Mouse (Mus musculus): ENCODE results near the gene Ccdc130.

The Ccdc130 gene

DNA sequence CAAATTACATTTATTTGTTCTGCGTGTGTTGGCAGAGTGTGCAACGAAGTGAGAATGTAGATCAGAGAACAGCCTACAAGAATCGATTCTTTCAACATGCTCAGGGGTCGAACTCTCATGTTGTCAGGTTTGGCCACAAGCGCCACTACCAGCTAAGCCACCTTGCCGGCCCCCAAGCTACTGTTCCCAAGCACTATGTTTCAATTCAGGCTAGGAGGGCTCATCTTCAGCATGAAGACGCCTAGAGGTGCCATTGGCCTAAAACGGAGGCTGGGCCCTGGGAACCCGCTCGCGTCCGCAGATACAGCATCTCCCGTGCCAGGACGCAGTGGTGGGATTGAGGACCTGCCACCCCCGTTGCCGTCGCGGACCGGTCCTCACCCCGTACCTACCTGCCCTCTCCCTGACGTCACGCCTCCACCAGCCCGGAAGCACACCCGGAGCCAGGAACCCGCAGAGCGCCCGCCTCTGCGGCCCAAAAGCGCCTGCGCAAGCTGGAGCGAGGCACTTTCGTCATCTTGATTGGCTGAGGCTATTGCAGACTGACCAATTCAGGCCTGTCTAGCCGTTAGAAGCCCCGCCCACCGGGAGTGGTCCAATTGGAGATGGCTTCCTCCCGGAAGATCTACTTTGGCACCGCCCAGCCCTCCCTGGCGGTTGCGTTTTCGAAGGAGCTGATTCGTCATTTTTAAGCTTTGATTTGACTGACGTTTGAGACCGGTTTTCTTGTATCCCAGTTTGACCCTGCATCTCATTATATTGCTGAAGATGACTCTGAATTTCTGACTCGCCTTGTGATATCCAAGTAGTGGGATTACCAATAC lies at the start of gene Ccdc130:
TSS of gene Ccdc130 (minus strand) at position 431 of the 824 bp plus-strand sequence.
- peak; percentile 100 for DNase-seq

DNA sequence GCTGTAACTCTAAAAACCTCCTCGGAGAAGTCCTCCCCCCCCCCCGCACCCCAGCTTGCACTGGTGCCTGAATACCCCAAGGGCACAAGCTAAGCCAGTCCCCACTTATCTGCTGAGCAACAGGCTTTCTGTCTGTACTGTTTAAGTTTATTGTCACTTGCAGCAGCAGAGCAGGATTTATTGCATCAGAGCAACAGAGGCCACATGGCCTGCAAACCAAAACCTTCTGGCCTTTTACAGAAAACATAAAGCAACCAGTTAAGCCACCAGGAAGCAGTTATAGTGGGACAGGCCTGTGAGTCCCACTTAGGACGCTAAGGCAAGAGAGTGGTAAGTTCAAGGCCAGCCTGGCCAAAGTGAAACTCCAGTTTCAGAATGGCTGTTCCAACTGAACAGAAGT lies 38.2 kb upstream of the Ccdc130 start:
- no peak for DNase-seq

DNA sequence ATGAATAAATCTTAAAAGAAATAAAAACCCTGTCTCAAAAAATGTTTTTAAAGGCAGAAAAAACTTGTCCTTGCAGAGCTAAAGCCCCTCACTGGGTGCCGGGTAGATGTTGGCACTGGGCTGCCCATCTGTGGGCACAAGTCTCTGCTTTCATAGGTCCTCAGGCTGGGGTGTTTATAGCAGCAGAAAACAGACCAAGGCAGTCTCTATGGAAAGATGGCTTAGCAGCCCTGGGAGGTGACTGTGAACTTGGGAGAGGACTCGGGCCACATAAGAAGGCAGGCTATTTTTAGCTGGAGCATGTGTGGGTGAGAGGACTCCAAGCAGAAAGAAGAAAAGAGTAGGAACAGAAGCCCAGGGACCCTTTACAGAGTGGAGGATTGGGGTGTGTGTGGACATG lies 33.8 kb upstream of the Ccdc130 start:
- DNase-seq: no peak

DNA sequence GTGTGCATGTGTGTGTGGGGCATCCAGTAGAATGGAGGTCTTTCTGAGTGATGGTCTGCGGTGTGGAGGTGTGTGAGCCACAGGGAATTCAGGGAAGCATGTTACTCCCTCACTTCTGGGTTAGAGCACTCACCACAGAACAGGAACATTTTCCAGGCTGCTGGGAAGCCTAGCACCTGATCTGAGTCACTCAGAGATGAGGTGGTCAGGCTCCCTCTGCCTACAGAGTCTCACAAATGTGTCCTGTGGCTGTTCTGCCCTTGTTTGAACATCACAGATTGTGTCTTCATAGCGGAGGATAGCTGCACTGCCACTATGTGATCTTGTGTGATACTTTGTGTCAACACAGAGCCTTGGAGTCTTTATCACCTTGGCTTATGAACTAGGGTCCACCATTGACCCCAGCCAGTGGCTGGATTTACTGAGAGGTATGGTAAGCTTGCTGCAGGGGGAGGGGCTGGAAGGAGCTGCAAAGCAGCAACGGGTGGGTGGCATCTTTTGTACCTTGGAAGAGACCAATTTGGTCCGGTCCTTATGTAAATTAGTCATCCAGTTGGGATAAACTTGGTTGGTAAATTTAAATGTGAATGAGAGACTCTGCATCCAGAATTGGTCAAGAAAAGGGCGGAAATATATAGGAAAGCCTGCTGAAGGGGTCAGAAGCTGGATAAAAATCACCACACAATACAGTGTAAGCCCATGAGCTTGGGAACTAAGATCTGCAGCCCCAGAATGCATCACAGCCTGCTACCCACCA lies 27.0 kb upstream of the Ccdc130 start:
- no peak for DNase-seq

DNA sequence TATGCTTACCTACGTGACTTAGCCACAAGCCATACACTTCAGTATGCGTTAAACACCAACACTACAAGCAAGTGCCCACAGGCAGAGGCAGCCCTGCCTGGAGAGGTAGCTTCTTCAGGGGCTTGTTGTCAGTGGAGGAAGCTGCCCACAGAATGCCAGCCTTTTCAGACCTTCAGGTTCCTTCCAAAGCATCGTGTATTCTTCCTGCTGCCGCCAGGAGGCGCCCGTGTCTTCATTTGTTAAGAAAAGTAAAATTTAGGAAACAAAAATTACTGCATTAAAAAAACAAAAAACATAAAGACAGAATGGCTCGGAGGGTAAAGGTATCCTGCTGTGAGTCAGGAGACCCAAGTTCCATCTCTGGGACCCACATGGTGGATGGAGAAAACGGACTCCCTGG lies 21.5 kb upstream of the Ccdc130 start:
- DNase-seq: peak; percentile 84 to 87

DNA sequence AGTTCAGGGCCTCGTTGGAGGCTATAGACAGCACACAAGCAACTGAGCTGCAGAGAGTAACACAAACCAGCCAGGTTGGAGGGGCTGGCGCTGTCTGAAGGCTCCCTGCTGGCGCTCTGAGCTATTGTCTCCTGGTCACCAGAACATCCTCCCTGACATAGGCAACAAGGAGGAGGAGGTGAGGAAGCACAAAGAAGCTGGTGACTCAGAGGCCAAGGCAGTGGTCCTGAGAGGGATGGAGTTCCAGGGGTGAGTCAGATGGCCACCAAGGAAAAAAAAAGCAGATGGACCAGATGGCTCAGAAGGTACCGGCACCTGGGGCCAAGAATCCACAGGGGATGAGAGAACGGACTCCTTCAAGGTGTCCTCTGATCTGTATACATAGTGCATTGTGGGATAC lies 20.9 kb upstream of the Ccdc130 start:
- DNase-seq: peak; percentile 73 to 82

DNA sequence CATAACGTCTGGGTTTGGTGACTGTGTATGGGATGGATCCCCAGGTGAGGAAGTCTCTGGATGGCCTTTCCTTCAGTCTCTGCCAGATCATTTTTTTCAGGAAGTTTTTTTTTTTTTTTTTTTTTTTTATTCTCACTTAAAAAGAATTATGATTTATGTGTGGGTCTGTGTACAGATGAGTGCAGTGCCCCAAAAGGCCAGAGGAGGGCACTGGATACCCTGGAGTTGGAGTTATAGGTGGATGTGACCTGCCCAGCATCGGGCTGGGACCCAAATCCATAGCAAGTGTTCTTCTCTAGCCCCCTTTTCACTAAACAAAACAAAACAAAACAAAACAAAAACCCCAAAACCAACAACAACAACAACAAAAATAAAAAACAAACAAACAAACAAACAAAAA lies 18.7 kb upstream of the Ccdc130 start:
- DNase-seq: peak; percentile 57 to 73

DNA sequence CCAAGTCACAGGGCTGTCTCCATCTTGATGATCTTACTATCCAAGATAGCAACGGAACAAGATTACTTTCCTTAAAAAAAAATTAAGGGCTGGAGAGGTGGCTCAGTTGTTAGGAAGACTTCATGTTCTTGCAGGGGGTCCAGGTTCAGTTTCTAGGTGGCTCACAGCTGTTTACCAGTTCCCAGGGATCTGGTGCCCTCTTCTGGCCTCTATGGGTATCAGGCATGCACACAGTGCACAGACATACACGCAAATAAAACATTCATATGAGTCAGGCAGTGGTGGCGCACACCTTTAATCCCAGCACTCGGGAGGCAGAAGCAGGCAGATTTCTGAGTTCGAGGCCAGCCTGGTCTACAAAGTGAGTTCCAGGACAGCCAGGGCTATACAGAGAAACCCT lies 15.5 kb upstream of the Ccdc130 start:
- DNase-seq: peak; percentile 32 to 54

DNA sequence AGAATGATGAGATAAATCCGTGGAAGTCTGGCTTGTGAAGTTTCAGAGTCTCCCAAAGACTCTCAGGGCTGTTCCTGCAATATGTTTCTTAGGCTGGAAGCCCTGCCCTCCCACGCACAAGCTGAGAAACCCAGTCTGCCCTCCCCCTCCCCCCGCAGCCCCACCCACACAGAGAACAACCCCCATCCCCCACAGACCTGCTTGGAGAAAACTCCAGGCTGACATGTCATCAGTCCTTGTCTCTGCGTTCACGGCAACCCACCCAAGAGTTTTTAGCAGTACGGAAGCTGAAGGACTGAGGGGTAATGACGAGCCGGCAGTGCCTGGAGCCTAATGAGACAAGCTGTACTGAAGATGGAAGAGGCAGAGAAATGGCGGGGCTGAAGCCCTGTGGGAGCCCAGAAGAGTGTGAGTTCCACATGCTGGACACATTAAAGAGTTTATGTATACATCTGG lies 14.5 kb upstream of the Ccdc130 start:
- peak; percentile 13 to 36 for DNase-seq

DNA sequence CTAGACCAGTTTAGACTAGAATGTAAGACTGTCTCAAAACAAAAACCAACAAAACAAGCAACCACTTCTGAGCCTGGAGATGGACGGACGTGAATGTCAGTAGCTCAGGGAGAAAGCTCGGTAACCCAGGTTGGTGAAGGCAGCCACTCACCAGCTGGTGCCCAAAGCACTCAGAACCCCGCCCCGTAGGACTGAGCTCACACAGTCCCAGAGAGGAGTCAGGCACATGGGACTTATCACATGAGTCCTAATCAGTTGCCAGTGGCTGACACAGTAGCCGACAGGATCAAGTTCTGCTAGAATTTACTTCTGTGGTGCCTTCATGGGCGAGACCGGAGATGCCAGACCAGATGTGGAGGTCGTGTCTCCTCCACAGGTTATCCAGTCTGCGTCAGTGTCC lies 10.6 kb upstream of the Ccdc130 start:
- peak in 1 of 2 experiments; percentile 0 for DNase-seq

DNA sequence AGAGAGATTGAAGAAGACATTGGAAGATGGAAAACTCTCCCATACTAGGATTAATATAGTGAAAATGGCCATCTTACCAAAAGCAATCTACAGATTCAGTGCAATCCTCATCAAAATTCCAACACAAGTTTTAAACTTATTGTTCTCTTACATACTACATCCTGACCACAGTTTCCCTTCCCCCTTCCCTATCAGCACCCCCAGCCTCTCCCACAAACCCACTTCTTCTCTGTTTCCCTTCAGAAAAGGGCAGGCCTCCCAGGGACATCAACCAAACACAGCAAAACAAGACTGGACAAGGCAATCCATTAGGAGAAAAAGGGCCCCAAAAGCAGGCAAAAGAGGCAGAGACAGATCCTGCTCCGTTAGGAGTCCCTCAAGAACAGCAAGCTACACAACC lies 6.3 kb upstream of the Ccdc130 start:
- no peak for DNase-seq

DNA sequence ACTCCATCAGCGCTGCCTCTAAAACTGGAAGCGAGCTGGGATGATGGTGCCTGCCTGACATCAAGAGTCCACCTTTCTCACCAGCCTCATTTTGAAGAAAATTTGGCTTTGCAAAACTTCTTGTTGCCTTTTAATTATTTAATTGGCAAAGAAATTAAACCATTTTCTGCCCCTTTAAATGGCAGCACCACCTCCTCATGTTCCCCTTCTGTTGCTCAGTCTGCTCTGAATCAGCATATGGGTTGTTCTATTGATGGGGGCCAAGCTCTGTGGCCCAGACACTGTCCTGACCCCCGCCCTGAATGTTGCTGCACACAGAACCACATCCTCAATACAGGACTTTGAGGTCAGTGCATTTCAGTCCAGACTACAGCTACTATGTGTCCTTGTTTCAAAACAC lies 3.8 kb upstream of the Ccdc130 start:
- no peak for DNase-seq

DNA sequence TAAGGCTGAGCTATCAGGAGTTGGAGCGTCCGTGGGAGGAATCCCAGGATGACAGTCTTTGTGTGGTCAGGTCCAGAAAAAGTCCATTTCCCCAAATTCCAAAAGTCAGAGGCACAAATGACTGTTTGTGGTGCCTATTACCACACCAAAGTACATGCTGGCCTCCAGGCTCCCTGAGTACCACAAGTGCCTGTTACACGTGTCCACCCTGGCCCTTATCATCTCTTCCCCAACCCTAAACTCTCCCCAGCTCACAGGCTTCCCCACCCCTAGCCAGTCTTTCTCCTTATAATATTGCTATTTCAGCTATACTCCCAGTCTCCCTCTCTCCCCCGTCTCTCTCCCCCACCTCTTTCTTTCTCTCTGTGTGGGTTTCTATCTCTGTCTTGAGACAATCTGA lies 2.1 kb upstream of the Ccdc130 start:
- DNase-seq: no peak

DNA sequence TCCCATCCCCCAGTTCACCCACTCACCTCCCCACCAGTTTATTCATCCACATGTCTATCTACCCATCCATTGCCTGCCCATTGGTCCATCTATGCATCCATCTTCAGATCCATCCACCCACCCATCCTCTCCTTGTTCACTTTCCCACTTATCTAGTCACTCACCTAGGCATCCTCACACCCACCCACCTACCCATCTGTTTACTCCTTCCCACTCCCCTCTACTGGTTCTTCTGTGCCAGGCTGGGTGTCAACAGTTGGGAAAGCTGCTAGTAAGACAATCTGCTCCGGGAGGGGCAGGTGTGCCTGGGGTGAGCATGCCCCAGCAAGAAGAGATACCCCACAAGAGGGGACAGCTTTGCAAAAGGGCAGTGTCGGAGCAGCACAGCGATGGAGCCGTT lies 9.1 kb downstream of the Ccdc130 start:
- DNase-seq: no peak

DNA sequence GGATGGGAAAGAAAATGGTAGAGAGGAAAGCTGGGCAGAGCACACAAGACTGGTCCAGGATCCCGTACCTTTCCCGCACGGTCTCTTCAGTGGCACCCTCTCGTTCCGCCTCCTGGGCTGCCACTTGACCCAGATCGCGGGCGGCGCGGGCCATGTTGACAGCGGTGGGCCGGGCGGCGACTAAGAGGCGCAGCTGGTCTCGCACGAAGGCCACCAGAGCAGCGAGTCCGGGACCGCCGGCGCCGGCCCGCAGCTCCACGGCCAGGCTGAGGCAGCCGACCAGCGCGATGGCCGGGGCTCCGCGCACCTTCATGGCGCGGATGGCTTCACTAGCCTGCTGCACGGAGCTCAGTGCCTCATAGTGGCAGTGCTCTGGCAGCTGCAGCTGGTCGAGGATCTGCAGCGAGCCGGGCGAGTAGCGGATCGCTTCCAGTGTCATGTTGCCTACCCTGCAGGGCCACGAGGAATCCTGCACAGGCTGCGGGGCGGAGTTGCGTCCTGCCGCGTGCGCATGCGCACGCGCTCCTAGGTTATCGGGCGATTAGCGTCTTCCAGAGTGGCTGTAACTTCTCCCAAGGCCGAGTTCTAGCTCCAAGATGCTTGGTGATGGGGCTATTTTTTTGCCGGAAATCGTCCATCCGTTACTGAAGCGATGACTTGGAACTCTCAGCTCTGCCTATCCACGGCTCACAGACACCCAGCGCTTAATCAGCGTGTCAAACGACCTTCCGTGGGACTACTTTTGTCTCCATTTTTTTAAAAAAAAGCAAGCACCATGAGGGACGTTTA lies 13.2 kb downstream of the Ccdc130 start, which contains the start of gene Mri1:
TSS of gene Mri1 (minus strand) at position 505 of the 789 bp plus-strand sequence.
- DNase-seq: peak; percentile 89 to 91

DNA sequence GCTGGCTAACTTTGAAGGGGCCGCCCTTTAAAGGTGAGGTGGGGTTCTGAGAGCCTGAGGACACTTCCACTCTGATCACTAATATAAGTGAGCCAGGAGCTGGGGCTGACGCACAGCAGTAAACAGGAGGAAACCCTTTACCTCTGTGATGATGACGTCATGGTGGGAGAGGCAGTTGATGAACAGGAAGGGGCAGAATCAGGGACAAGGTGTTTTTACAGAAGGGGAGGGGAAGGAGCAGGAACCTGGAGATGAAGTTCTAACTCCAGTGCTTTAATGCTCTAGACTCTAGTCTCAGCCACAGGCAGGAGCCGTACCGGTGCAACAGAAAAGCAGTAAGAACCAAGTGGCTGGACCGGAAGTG lies 13.7 kb downstream of the Ccdc130 start:
- DNase-seq: no peak

DNA sequence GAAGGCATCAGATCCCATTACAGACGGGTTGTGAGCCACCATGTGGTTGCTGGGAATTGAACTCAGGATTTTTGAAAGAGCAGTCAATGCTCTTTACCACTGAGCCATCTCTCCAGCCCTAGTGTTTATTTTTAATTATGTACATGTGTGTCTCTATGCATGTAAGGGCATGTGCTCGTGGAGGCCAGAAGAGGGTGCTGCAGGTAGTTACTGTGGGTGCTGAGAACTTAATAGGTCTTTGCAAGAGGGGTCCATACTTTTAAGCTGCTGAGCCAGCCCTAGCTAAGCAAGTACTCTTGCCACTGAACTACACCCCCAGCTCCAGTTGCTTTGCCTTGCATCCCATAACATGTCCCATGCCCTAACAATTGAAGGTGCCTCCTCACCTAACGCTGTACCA lies 14.3 kb downstream of the Ccdc130 start:
- DNase-seq: no peak

DNA sequence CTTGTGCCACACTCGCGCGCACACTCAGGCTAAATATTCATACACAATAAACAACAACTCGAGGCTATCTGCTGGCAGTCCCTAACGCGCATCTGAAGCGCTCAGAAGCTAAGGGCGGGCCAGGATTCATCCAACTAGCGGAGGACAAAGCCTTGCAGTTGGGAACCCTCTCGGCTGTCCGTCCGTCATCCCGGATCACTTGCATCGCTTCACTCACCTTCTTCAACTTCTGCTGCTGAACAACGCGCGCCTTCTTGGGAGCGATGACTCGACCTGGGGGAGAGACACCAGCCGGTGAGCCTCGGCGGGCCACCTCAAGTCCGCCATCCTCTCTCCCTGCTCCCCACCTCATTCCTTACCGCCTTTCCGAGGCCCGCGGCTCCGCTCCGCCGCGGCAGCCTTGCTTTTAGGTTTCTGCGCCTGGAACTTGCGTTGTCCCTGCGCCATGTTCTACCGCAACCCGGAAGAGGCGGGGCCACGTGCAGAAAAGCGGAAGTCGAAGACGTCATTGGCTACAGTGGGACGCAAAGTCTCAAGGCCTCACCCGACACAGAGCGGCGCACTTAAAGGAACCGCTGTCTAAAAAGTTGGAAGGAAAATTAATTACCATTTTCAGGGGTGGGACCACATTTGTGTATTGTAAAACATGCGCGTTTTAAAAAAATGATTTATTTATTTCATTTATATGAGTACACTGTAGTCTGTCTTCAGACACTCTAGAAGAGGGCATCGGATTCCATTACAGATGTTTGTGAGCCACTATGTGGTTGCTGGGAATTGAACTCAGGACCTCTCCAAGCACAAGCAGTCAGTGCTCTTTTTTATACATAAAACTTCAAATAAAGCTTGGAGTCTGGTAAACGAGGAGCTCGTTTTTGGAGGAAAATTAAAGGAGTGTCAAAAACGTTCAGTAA lies 20.7 kb downstream of the Ccdc130 start, which contains the start of gene D8Ertd738e:
TSS of gene D8Ertd738e (minus strand) at position 463 of the 914 bp plus-strand sequence.
- peak; percentile 86 to 91 for DNase-seq

DNA sequence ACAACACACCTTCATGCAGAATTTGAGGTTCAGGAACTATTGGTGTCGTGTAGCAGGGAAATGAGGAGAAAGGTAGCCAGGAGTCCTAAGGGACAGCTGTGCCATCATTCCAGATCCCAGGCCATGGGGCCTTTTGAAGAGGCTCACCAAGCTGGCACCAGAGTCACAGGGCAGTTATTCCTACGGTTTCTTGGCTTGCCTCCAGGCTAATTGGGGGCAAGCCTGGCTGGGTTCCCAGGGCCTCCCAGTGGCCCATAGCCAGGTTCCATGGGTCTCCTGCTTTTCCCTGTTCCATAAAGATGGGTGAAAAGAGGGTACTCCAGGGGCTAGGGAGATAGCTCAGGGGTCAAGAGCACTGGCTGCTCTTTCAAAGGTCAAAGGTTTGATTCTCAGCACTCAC lies 28.4 kb downstream of the Ccdc130 start:
- peak in 1 of 2 experiments; percentile 39 for DNase-seq

DNA sequence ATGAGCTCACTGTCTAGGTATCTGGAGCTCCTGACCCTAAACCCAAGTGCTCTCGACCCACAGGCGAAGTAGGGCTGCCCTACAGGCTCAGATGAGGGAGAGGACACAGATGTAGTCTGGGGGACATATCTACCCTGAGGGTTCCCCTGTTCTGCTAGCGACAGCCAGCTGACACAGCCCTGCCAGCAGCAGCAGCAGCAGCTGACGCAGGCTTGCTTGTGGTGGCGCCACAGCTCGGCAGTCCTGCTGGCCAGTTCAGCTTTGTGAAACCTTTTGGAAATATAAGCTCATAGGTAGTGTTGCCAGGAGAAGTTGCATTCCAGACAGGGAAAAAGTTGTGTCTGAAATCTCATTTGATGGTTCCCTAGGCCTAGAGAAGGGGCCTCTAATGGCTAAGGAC lies 29.0 kb downstream of the Ccdc130 start:
- no peak for DNase-seq

DNA sequence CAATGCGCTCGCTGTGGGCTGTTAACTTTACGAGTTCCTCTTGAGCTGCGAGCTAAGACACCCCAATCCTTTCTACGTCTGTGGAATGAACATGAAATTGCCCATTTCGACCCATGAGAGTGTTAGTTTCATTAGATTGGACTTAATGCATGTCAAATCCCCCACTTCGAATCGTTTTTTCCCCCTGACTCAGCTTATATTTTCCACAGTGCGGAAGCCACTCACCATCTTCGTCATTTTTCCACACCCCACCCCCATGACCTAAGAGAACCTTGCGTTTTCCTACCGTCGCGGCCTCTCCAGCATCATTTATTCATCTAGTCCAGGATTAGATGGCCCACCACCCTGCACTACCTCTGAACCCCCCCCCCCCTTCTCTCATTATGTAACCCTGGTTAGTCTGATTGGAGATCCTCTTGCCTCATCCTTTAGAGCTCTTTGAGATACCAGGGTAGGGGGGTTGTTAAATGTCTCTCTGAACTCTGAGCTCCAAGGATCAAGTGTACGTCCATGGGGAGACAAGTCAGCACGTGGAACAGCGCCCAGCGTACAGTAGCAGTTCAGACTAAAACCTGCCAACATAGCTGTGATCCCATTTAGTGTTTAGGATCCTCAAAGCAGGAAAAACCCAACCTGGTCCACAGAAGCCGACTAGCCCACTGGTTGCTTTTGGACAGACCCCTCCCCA lies 32.5 kb downstream of the Ccdc130 start:
- DNase-seq: no peak

All from cerebellum, postnatal 25 days (tissue).